Mouse (Mus musculus) stomach, embryonic 14.5 days (tissue): ENCODE measurements around the gene Gm49405. TPM values are rescaled to one million over a fixed set of nuclear protein-coding genes. Genes with fewer than 3 reads are reported as not detected.
A peak's percentile ranks its signal among the peaks of the same experiment; 100 is the strongest.

Source experiments
- ATAC-seq: fragments of 200-750 bp; cut with Nextera tagmentation; 2 replicates; pipeline ENCODE4 v1.8.0; 2017; ENCODE audit warnings: low read depth, moderate TSS enrichment; ENCODE audit not compliant: insufficient number of reproducible peaks, insufficient read depth, low FRiP score
- H3K27ac ChIP-seq: fragments of 300-500 bp; sonication (generic); 2 replicates; pipeline ENCODE4 v1.5.1; 2014; ENCODE audit warnings: mild to moderate bottlenecking, low read length, moderate library complexity, mixed read lengths
- H3K27me3 ChIP-seq: fragments of 300-500 bp; sonication (generic); 2 replicates; pipeline ENCODE4 v1.6.1; 2014; ENCODE audit warnings: low read length, control low read depth, mixed read lengths; ENCODE audit not compliant: control insufficient read depth, insufficient read depth
- H3K36me3 ChIP-seq: fragments of 300-500 bp; sonication (generic); 2 replicates; pipeline ENCODE4 v1.6.1; 2014; ENCODE audit warnings: mild to moderate bottlenecking, control low read depth, low read length, moderate library complexity, mixed read lengths; ENCODE audit not compliant: control insufficient read depth, insufficient read depth
- H3K4me1 ChIP-seq: fragments of 300-500 bp; sonication (generic); 2 replicates; pipeline ENCODE4 v1.6.1; 2014; ENCODE audit warnings: low read length, control low read depth, mixed read lengths; ENCODE audit not compliant: control insufficient read depth, insufficient read depth
- H3K4me2 ChIP-seq: fragments of 300-500 bp; sonication (generic); replicated peaks from 2 replicates; pipeline ENCODE4 v1.6.1; 2014; ENCODE audit warnings: low read depth, low read length, control low read depth
- H3K4me3 ChIP-seq: fragments of 300-500 bp; sonication (generic); 2 replicates; pipeline ENCODE4 v1.5.1; 2014; ENCODE audit warnings: low read depth, low read length, control low read depth
- H3K9ac ChIP-seq: fragments of 300-500 bp; sonication (generic); replicated peaks from 2 replicates; pipeline ENCODE4 v1.6.1; 2014; ENCODE audit warnings: low read depth, mild to moderate bottlenecking, control low read depth, low read length, moderate library complexity, mixed read lengths
- H3K9me3 ChIP-seq: fragments of 300-500 bp; sonication (generic); 2 replicates; pipeline ENCODE4 v1.6.1; 2016; ENCODE audit warnings: low read depth, low read length, control low read depth; ENCODE audit not compliant: control insufficient read depth
- WGBS: fragments of 180-500 bp; shearing (Covaris S2); extraction: QIAGEN DNeasy Blood & Tissue Kit; methylation state at CpG from one replicate; pipeline ENCODE4 v1.1.7; 2014; 5-methylcytosine and 5-hydroxymethylcytosine counted together
- polyA plus RNA-seq: library from polyadenylated mRNA; unstranded; fragments of >200 nt; fragmentation: Nextera tagmentation; extraction: Ambion mirVana; gene quantifications from 2 replicates; pipeline ENCODE4 v1.2.1, GENCODE M21; 2014

Gm49405 gene
- polyA plus RNA-seq, 1 experiment from 2014 or later: 3.3 TPM

- H3K27ac ChIP-seq: no peak overlapping the region
- no peaks in the 10 kb centered on the region for H3K27me3 ChIP-seq
- WGBS: 4% methylated on average over 4 of the region's 4 CpGs
- no peak overlapping the region for H3K4me3 ChIP-seq
- H3K4me1 ChIP-seq: 0 out of 2 replicates have a peak, but pooled peaks cover 6% of the 10 kb centered on the region
- H3K4me2 ChIP-seq: no peak overlapping the region
- peak; percentile 59 for ATAC-seq
- H3K9me3 ChIP-seq: no peaks in the 10 kb centered on the region
- H3K9ac ChIP-seq: no peak overlapping the region
- H3K36me3 ChIP-seq: no peaks in the 10 kb centered on the region
Measured at GRCm38 (mm10) chr19:3980309-3980708, 20.1 kb upstream of the Gm49405 start.

GRCm38 (mm10) chr19:3980917-3981316, 19.5 kb upstream of the Gm49405 start:
- Histone ChIP-seq H3K27ac (no peak overlapping the region), H3K9ac (no peak overlapping the region), H3K36me3 (no peaks in the 10 kb centered on the region), H3K27me3 (no peaks in the 10 kb centered on the region), H3K4me2 (no peak overlapping the region), H3K4me3 (no peak overlapping the region), H3K4me1 (0 out of 2 replicates have a peak, but pooled peaks cover 7% of the 10 kb centered on the region), H3K9me3 (no peaks in the 10 kb centered on the region)
- ATAC-seq: no peak
- 79% methylated on average over 9 of the region's 9 CpGs for WGBS

- no peaks in the 10 kb centered on the region for H3K36me3 ChIP-seq
- 48% methylated on average over 9 of the region's 9 CpGs for WGBS
- H3K9me3 ChIP-seq: no peaks in the 10 kb centered on the region
- no peak overlapping the region for H3K4me3 ChIP-seq
- no peak overlapping the region for H3K9ac ChIP-seq
- no peak for ATAC-seq
- no peak overlapping the region for H3K4me2 ChIP-seq
- H3K27me3 ChIP-seq: no peaks in the 10 kb centered on the region
- peaks cover 14% of the 10 kb centered on the region for H3K4me1 ChIP-seq
- H3K27ac ChIP-seq: no peak overlapping the region
Measured at GRCm38 (mm10) chr19:3983527-3984200, 16.8 kb upstream of the Gm49405 start.

- H3K27me3 ChIP-seq: no peaks in the 10 kb centered on the region
- no peak overlapping the region for H3K27ac ChIP-seq
- no peaks in the 10 kb centered on the region for H3K36me3 ChIP-seq
- no peak overlapping the region for H3K4me3 ChIP-seq
- ATAC-seq: no peak
- H3K9me3 ChIP-seq: no peaks in the 10 kb centered on the region
- no peak overlapping the region for H3K4me2 ChIP-seq
- 35% methylated on average over 8 of the region's 8 CpGs for WGBS
- no peak overlapping the region for H3K9ac ChIP-seq
- H3K4me1 ChIP-seq: peaks cover 14% of the 10 kb centered on the region
Measured at GRCm38 (mm10) chr19:3985261-3985681, 15.2 kb upstream of the Gm49405 start.

DNA sequence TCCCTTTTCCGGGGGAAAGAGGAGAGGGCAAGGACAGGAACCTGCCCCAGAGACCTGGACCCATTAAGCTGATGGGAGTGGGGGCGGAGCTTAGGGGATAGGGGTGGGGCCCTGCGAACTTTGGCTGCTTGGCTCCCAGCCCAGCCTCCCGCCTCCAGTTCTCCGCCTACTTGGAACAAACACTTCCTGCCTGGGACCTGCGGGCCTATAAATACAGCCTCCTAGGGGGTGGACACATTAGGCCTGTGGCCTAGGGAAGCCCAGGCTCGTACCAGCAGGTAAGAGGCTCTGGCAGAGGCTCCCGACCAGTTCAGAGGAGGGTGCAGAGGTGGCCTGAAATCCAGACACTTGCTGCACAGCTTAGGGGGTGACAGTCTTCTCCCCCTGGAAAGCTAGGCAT, 14.1 kb upstream of the Gm49405 start, which contains the start of gene Acy3:
Acy3 (plus strand) TSS at position 237 of the 400 bp plus-strand sequence.
- Histone ChIP-seq H3K4me1 (peaks cover 14% of the 10 kb centered on the region), H3K9ac (0 out of 2 replicates have a peak within 1 kb of the TSS, but pooled peaks have one; percentile 10), H3K4me2 (peak within 1 kb of the TSS; percentile 28; the same call in 1 of the 2 replicates), H3K36me3 (no peaks in the 10 kb centered on the region), H3K9me3 (no peaks in the 10 kb centered on the region), H3K27ac (peak within 1 kb of the TSS; percentile 55; the same call in 1 of the 2 replicates), H3K4me3 (no peak within 1 kb of the TSS), H3K27me3 (no peaks in the 10 kb centered on the region)
- 6% methylated on average over 8 of the region's 8 CpGs for WGBS
- peak; percentile 80 for ATAC-seq

GRCm38 (mm10) chr19:3988066-3988465, 12.4 kb upstream of the Gm49405 start:
- H3K4me2 ChIP-seq: no peak overlapping the region
- H3K9ac ChIP-seq: no peak overlapping the region
- H3K27ac ChIP-seq: no peak overlapping the region
- H3K4me3 ChIP-seq: no peak overlapping the region
- no peak for ATAC-seq
- H3K9me3 ChIP-seq: no peaks in the 10 kb centered on the region
- H3K36me3 ChIP-seq: no peaks in the 10 kb centered on the region
- no peaks in the 10 kb centered on the region for H3K27me3 ChIP-seq
- WGBS: 84% methylated on average over 14 of the region's 14 CpGs
- H3K4me1 ChIP-seq: peaks cover 14% of the 10 kb centered on the region

DNA sequence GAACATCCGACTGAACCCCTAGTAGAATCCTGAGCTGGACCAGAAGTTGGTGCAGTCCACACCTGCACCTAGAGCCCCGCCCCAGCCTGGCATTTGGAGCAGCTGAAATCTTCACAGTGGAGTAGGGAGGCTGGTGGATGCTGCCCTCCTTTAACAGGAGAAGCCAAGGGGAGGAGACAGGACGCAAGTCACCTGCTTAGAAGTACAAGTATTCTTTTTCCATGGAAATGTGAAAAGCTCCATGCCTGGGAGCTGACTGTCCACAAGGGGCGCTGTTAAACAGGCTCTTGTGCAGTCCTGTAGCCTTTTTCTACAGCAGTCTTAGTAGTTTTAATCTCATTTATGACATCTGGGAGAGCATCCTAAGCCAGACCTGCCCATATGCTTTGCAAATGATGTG, 11.7 kb upstream of the Gm49405 start:
- H3K9me3 ChIP-seq: no peaks in the 10 kb centered on the region
- no peak overlapping the region for H3K4me3 ChIP-seq
- H3K36me3 ChIP-seq: no peaks in the 10 kb centered on the region
- no peak overlapping the region for H3K9ac ChIP-seq
- no peak overlapping the region for H3K27ac ChIP-seq
- WGBS: 90% methylated on average over 4 of the region's 4 CpGs
- ATAC-seq: no peak
- H3K27me3 ChIP-seq: no peaks in the 10 kb centered on the region
- peaks cover 11% of the 10 kb centered on the region for H3K4me1 ChIP-seq
- no peak overlapping the region for H3K4me2 ChIP-seq

GRCm38 (mm10) chr19:3990804-3991203, 9.6 kb upstream of the Gm49405 start:
- 17% methylated on average over 6 of the region's 6 CpGs for WGBS
- no peak for ATAC-seq
- no peak overlapping the region for H3K4me2 ChIP-seq
- no peaks in the 10 kb centered on the region for H3K36me3 ChIP-seq
- H3K27me3 ChIP-seq: no peaks in the 10 kb centered on the region
- peaks cover 7% of the 10 kb centered on the region for H3K4me1 ChIP-seq
- H3K9ac ChIP-seq: no peak overlapping the region
- no peak overlapping the region for H3K27ac ChIP-seq
- H3K4me3 ChIP-seq: no peak overlapping the region
- H3K9me3 ChIP-seq: no peaks in the 10 kb centered on the region

DNA sequence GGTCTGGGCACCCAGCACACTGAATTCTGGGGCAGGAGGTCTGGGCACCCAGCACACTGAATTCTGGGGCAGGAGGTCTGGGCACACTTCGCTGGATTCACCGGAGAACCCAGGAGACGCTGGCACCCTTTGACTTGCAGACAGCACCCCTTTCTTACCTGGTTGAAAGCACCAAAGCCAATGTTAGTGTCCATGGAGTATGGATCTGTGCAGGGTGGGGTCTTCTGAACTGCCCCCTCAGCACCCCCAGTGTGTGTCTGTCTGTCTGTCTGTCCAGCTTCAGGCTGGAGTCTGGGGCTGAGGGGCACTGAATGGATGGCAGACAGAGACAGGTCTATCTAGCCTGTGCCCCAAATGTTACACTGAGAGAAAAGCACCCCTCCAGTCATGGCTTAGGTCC, 8.9 kb upstream of the Gm49405 start:
- Histone ChIP-seq H3K9me3 (no peaks in the 10 kb centered on the region), H3K36me3 (no peaks in the 10 kb centered on the region), H3K9ac (no peak overlapping the region), H3K27ac (no peak overlapping the region), H3K4me3 (no peak overlapping the region), H3K27me3 (no peaks in the 10 kb centered on the region), H3K4me1 (peaks cover 5% of the 10 kb centered on the region), H3K4me2 (no peak overlapping the region)
- ATAC-seq: no peak
- WGBS: 97% methylated on average over 3 of the region's 3 CpGs
